Mouse (Mus musculus) forebrain, embryonic 16.5 days (tissue): Measurements from ENCODE around the gene Macrod2. TPM values are rescaled to one million over a fixed set of nuclear protein-coding genes. Genes with fewer than 3 reads are reported as not detected.

Experiments
- ATAC-seq: fragments of 200-750 bp; cut with Nextera tagmentation; 2 replicates; pipeline ENCODE4 v1.8.0; 2017; ENCODE audit warnings: mild to moderate bottlenecking, moderate library complexity
- H3K27ac ChIP-seq: fragments of 300-500 bp; sonication (generic); 2 replicates; pipeline ENCODE4 v1.5.1; 2014; ENCODE audit warnings: low read length, control low read depth
- H3K27me3 ChIP-seq: fragments of 300-500 bp; sonication (generic); replicated peaks from 2 replicates; pipeline ENCODE4 v1.6.1; 2014; ENCODE audit warnings: low read length; ENCODE audit not compliant: control insufficient read depth, insufficient read depth
- H3K36me3 ChIP-seq: fragments of 300-500 bp; sonication (generic); 2 replicates; pipeline ENCODE4 v1.6.1; 2014; ENCODE audit not compliant: control insufficient read depth, insufficient read depth
- H3K4me1 ChIP-seq: fragments of 300-500 bp; sonication (generic); replicated peaks from 2 replicates; pipeline ENCODE4 v1.6.1; 2014; ENCODE audit warnings: low read length; ENCODE audit not compliant: control insufficient read depth, insufficient read depth
- H3K4me2 ChIP-seq: fragments of 300-500 bp; sonication (generic); 2 replicates; pipeline ENCODE4 v1.6.1; 2014; ENCODE audit warnings: mild to moderate bottlenecking, low read length, control low read depth
- H3K4me3 ChIP-seq: fragments of 300-500 bp; sonication (generic); replicated peaks from 2 replicates; pipeline ENCODE4 v1.5.1; 2014; ENCODE audit warnings: mild to moderate bottlenecking, low read length, control low read depth
- H3K9ac ChIP-seq: fragments of 300-500 bp; sonication (generic); replicated peaks from 2 replicates; pipeline ENCODE4 v1.6.1; 2014; ENCODE audit warnings: low read depth, low read length, control low read depth
- H3K9me3 ChIP-seq: fragments of 300-500 bp; sonication (generic); 2 replicates; pipeline ENCODE4 v1.6.1; 2016; ENCODE audit warnings: low read length; ENCODE audit not compliant: control insufficient read depth
- WGBS: fragments of 180-500 bp; shearing (Covaris S2); extraction: QIAGEN DNeasy Blood & Tissue Kit; methylation state at CpG from one replicate; pipeline ENCODE4 v1.1.7; 2014; 5-methylcytosine and 5-hydroxymethylcytosine counted together
- polyA plus RNA-seq: library from polyadenylated mRNA; unstranded; fragments of >200 nt; fragmentation: Nextera tagmentation; extraction: Ambion mirVana; gene quantifications from 2 replicates; pipeline ENCODE4 v1.2.1, GENCODE M21; 2015

The Macrod2 gene
- polyA plus RNA-seq, 1 experiment from 2014 or later = 108 TPM

DNA sequence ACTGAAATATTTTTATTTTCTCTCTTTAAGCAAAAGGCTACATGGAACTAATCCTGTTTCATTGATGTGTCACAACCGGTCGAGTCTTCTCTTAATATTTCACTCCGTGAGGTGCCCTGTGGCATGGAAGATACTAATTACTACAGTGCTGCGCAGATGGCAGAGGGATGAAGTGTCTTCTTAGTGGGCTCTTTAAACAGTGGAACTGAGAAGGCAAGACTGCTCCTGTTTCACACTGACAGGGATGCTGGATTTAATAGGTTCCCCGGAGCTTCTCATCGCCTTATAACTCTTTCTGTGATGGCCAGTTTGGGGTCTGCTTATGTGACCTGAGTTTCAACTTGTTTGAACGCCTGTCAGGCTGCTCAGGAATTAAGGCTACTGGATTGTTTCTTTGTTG is 612.6 kb downstream of the Macrod2 start:
- H3K4me1 ChIP-seq = 0 out of 2 replicates have a peak, but pooled peaks cover 4% of the 10 kb centered on the region
- no peaks in the 10 kb centered on the region for H3K36me3 ChIP-seq
- no peak overlapping the region for H3K27ac ChIP-seq
- H3K4me2 ChIP-seq = no peak overlapping the region
- no peak for ATAC-seq
- no peaks in the 10 kb centered on the region for H3K9me3 ChIP-seq
- no peak overlapping the region for H3K9ac ChIP-seq
- whole genome bisulfite sequencing = 48% methylated on average over 7 of the region's 7 CpGs
- H3K4me3 ChIP-seq = no peak overlapping the region
- H3K27me3 ChIP-seq = no peaks in the 10 kb centered on the region

- Histone ChIP-seq H3K36me3 (no peaks in the 10 kb centered on the region), H3K4me3 (no peak overlapping the region), H3K27me3 (no peaks in the 10 kb centered on the region), H3K9ac (no peak overlapping the region), H3K9me3 (no peaks in the 10 kb centered on the region), H3K4me2 (no peak overlapping the region), H3K4me1 (0 out of 2 replicates have a peak, but pooled peaks cover 4% of the 10 kb centered on the region), H3K27ac (no peak overlapping the region)
- no peak for ATAC-seq
- WGBS = 70% methylated on average over 1 of the region's 1 CpGs
These were observed 613.3 kb downstream of the Macrod2 start for GRCm38 (mm10) chr2:141008458-141008857.

- Histone ChIP-seq H3K36me3 (no peaks in the 10 kb centered on the region), H3K27ac (no peak overlapping the region), H3K4me2 (no peak overlapping the region), H3K9me3 (no peaks in the 10 kb centered on the region), H3K4me1 (no peaks in the 10 kb centered on the region), H3K9ac (no peak overlapping the region), H3K4me3 (no peak overlapping the region), H3K27me3 (no peaks in the 10 kb centered on the region)
- no peak for ATAC-seq
- 77% methylated on average over 8 of the region's 8 CpGs for WGBS
These were observed 618.5 kb downstream of the Macrod2 start for GRCm38 (mm10) chr2:141013443-141014165.

GRCm38 (mm10) chr2:141022971-141023370 is 627.9 kb downstream of the Macrod2 start:
- no peaks in the 10 kb centered on the region for H3K36me3 ChIP-seq
- H3K4me1 ChIP-seq = peaks cover 10% of the 10 kb centered on the region
- 51% methylated on average over 4 of the region's 4 CpGs for WGBS
- no peak for ATAC-seq
- no peaks in the 10 kb centered on the region for H3K27me3 ChIP-seq
- no peak overlapping the region for H3K27ac ChIP-seq
- no peak overlapping the region for H3K9ac ChIP-seq
- H3K4me2 ChIP-seq = no peak overlapping the region
- H3K4me3 ChIP-seq = no peak overlapping the region
- no peaks in the 10 kb centered on the region for H3K9me3 ChIP-seq

- Histone ChIP-seq H3K27ac (no peak overlapping the region), H3K4me3 (no peak overlapping the region), H3K4me2 (no peak overlapping the region), H3K9ac (no peak overlapping the region), H3K4me1 (peaks cover 10% of the 10 kb centered on the region), H3K36me3 (no peaks in the 10 kb centered on the region), H3K27me3 (no peaks in the 10 kb centered on the region), H3K9me3 (no peaks in the 10 kb centered on the region)
- ATAC-seq = 0 out of 2 replicates have a peak, but pooled peaks have one; percentile 31
- 17% methylated on average over 7 of the region's 7 CpGs for WGBS
These were observed 628.8 kb downstream of the Macrod2 start for GRCm38 (mm10) chr2:141023916-141024315.

DNA sequence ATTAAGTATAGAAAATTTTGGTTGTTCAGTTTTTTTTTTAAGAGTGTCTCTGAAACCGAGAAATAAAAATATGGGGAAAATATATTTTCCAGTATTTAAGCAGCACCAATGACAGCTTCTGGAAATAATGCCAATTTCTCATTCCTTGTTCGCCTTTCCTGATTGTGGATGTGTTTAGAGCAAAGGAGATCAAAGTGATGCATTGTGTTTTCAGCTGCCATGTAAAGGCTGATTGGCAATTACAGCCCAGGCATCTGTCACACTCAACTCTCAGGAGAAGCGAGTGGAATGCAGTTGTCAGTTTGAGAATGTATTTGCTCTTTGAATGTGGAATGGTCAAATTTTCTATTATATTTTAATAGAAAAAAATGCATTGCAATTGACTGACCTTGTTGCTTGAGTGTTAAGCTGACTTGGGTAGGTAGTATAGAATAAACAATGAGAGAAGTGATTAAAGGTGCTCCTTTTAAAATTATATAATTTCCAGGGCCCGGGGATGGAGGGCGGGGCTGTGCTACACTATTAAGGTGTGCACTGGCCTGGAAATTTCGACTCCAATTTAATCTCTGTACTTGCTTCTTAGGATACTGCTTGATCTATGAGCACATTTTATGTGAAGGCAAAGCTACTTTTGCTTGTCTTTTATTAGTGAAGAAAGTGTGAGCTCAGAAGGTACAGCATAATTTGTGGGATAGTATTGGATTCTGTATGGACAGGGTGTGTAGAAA is 629.4 kb downstream of the Macrod2 start:
- ATAC-seq = 0 out of 2 replicates have a peak, but pooled peaks have one; percentile 65
- no peak overlapping the region for H3K27ac ChIP-seq

GRCm38 (mm10) chr2:141056685-141057454 is 661.8 kb downstream of the Macrod2 start:
- Histone ChIP-seq H3K4me2 (peak overlapping the region; percentile 19; the same call in 1 of the 2 replicates), H3K27ac (no peak overlapping the region), H3K9ac (no peak overlapping the region), H3K36me3 (no peaks in the 10 kb centered on the region), H3K4me1 (peaks cover 6% of the 10 kb centered on the region), H3K4me3 (no peak overlapping the region), H3K9me3 (no peaks in the 10 kb centered on the region), H3K27me3 (no peaks in the 10 kb centered on the region)
- WGBS = 4% methylated on average over 4 of the region's 4 CpGs
- ATAC-seq = peak; percentile 66

More for the DNA sequence above, 629.4 kb downstream of the Macrod2 start:
- Histone ChIP-seq H3K9me3 (no peaks in the 10 kb centered on the region), H3K4me3 (no peak overlapping the region), H3K9ac (no peak overlapping the region), H3K4me1 (peaks cover 10% of the 10 kb centered on the region), H3K4me2 (no peak overlapping the region), H3K27me3 (no peaks in the 10 kb centered on the region), H3K36me3 (no peaks in the 10 kb centered on the region)
- 19% methylated on average over 6 of the region's 6 CpGs for WGBS

DNA sequence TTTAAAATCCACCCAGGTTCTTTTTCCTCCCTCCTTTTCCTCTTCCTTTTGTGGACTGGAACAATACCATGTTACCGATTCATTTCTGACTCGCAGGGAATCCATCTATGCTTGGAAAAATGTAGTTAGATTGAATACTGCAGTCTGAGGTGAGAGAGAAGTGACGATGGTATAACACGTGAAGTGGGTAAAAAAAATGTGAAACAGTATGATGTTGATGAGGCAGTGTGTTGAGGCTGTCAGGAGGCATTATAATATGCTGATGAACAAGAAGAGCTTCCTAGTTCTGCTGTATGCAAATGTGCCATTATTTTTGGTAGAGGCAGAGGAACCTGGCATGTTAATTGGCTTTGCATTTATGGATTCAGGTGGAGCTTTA is 662.3 kb downstream of the Macrod2 start:
- Histone ChIP-seq H3K4me2 (peak overlapping the region; percentile 19; the same call in 1 of the 2 replicates), H3K4me3 (no peak overlapping the region), H3K9me3 (no peaks in the 10 kb centered on the region), H3K27ac (no peak overlapping the region), H3K27me3 (no peaks in the 10 kb centered on the region), H3K9ac (no peak overlapping the region), H3K36me3 (no peaks in the 10 kb centered on the region), H3K4me1 (peaks cover 6% of the 10 kb centered on the region)
- WGBS = 4% methylated on average over 4 of the region's 4 CpGs
- peak; percentile 65 for ATAC-seq
